Mouse (Mus musculus) brain, embryonic 14.5 days (tissue): ENCODE results near the gene Ezh2. TPM values are rescaled to one million over a fixed set of nuclear protein-coding genes. Genes with fewer than 3 reads are reported as not detected.
"Not testable (repeated sequence)": the region's sequence is repeated elsewhere in the genome, so short reads cannot be mapped to it uniquely, and the experiment has no call there.

Source experiments
- DNase-seq: peaks from one replicate; pipeline ENCODE4 v3.0.0-alpha.2; 2011; ENCODE audit warnings: low read depth
- CTCF ChIP-seq: fragments of 200-500 bp; IDR thresholded peaks from 2 replicates; pipeline ENCODE4 v1.5.1; 2012; ENCODE audit warnings: inconsistent platforms, mild to moderate bottlenecking, moderate library complexity, borderline replicate concordance; ENCODE audit not compliant: insufficient read depth, insufficient read length; ENCODE audit errors: extremely low read depth
- POLR2A ChIP-seq: fragments of 200-500 bp; IDR thresholded peaks from 2 replicates; pipeline ENCODE4 v1.6.1; 2012; ENCODE audit warnings: mild to moderate bottlenecking, inconsistent platforms, borderline replicate concordance; ENCODE audit not compliant: poor library complexity, insufficient read depth, insufficient read length, severe bottlenecking; ENCODE audit errors: extremely low read depth
- polyA plus RNA-seq: library from polyadenylated mRNA; depleted of rRNA; stranded (reverse); fragments of >200 nt; gene quantifications from 2 replicates; pipeline ENCODE4 v1.2.3, GENCODE M21; 2012

Gene Ezh2
- polyA plus RNA-seq, 1 experiment: 154 TPM

- DNase-seq: no peak
- TF ChIP-seq POLR2A (no peak), CTCF (no peak)
Measured at GRCm38 (mm10) chr6:47593590-47593989, 1.6 kb downstream of the Ezh2 start.

DNA sequence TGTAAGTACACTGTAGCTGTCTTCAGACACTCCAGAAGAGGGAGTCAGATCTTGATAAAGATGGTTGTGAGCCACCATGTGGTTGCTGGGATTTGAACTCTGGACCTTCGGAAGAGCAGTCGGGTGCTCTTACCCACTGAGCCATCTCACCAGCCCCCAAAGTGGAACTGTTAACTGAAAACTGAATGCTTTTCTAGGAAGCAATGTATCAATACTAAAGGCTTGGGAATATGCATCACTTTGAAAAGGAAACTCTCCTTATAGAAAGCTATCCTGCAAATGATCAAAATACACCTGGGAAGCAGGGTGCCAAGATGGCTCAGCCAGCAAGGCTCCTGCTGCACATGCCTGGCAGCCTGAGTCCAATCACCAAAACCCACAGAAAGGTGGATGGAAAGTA is 7.8 kb downstream of the Ezh2 start:
- not testable (repeated sequence) for DNase-seq

DNA sequence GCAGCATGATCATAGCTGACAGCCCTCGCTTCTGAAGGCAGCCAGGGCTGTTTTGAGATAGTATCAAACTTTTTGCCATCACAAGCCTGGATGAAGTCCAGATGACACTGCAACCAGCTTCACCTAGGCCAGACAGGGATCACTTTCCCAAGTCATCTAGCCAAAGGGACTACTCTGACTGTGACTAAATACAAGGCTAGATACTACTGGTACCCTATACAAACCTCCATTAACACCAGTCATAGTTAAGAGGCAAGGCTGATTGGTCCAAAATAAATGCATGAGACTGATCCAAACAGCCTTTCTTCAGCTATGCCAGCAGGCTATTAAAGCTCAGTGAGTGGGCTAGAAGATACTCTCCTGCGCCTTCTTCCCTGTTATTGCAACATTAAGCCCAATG is 22.3 kb downstream of the Ezh2 start:
- TF ChIP-seq CTCF (no peak), POLR2A (no peak)

GRCm38 (mm10) chr6:47565326-47566035 is 29.7 kb downstream of the Ezh2 start:
- peak; percentile 60 for DNase-seq
- TF ChIP-seq CTCF (no peak), POLR2A (no peak)

More for the DNA sequence above, 22.3 kb downstream of the Ezh2 start:
- DNase-seq: no peak

DNA sequence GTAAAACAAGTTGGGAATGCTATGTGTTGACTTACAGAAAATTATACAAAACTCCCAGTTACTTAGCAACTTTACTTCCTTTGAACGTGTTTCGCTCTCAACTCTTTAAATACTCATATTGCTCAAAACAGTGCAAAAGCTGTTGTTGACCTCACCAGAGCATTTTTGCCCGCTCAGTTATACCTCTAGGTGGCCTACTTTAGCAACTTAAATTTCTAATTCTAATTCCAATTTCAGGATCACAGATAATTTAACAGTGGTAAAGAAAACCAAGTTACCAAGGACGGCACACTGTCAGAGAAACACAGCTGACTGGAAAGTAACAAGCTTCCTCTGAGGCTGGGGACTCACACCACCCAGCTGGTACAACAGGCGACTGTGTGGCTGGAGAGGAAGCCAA is 33.7 kb downstream of the Ezh2 start:
- DNase-seq: no peak
- TF ChIP-seq POLR2A: no peak

DNA sequence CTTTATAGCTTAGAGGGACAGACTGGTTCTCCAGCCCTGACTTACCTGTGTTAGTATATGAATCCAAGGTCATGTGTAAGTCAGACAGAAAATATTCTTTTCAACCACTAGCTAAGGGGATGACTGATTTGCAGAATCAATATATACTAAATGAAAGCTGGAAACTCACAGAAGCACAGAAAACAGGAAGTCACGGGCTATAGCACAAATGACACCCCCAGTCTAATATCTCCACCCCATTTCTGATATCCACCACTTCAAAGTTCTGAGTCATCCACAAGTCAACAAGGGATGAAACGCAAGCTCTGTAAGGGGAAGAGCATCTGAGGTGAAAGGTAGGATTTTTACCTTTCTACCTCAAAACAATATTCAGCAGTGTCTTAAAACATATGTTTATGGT is 34.3 kb downstream of the Ezh2 start:
- no peak for TF ChIP-seq CTCF
- no peak for TF ChIP-seq POLR2A
- DNase-seq: no peak

GRCm38 (mm10) chr6:47560407-47560806 is 34.7 kb downstream of the Ezh2 start:
- TF ChIP-seq POLR2A: no peak
- TF ChIP-seq CTCF: no peak
- DNase-seq: no peak

GRCm38 (mm10) chr6:47559287-47559686 is 35.9 kb downstream of the Ezh2 start:
- DNase-seq: no peak
- TF ChIP-seq CTCF (no peak), POLR2A (no peak)

DNA sequence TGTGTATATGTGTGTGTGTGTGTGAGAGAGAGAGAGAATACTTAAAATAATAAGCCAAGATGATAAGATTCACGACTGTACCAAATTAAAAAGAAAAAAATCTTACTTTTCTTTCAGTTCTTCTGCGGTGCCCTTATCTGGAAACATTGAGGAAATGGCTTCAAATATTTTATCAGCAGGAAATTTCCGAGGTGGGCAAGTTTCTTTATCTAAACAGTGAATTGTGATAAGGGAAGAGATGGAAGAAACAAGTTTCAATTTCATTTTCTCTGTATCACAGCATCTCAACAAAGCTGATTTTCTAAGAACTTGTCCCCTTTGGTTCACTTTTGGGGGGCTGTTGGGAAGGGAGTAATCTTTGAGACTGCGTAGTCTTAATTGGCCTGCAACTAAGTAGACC is 42.9 kb downstream of the Ezh2 start:
- TF ChIP-seq POLR2A (no peak), CTCF (no peak)
- DNase-seq: no peak

DNA sequence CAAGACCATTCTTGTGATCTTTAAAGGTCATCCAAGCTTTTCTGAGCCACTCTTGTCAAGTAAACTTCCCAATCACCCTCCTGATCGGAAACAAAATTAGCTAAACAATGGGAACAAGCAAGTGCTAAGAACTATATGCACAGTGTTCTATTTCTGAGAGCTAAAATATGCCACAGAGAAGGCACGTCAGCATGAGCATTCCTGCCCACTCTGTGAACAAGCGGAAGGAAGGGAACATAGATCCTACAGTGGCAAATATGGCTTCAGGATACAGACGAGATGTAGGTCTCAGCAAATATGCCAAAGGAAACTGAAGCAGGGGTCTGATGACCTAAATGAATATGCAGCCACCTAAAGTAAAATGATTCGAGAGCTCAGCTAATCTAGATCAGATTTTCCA is 59.8 kb downstream of the Ezh2 start:
- no peak for DNase-seq
- TF ChIP-seq POLR2A: no peak
- no peak for TF ChIP-seq CTCF

DNA sequence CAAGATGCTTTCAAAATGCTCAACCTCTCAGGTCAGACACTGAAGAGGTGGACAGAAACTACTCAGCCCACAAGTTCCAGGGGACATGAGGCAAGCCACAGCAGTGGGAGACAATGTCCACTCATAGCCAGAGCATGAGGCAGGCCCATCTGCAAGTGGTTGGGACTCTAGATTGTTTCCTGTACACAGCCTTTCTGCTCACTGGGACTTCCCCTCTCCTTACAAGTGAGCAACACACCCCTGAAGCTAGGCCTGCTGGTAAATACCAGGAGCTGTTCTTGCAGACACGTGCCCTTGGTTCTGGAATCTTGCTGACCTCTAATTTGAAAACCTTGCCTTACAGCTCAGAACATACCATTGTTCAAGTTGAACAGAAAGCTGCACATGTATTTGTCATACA is 62.6 kb downstream of the Ezh2 start:
- DNase-seq: no peak
- TF ChIP-seq POLR2A (no peak), CTCF (no peak)

GRCm38 (mm10) chr6:47527655-47528054 is 67.5 kb downstream of the Ezh2 start:
- TF ChIP-seq CTCF: no peak
- TF ChIP-seq POLR2A: no peak
- no peak for DNase-seq

- TF ChIP-seq CTCF: no peak
- no peak for TF ChIP-seq POLR2A
- no peak for DNase-seq
Measured at GRCm38 (mm10) chr6:47527129-47527528, 68.0 kb downstream of the Ezh2 start.
